ENCODE assay signal across 8 mouse cellular contexts in the genomic region with DNA sequence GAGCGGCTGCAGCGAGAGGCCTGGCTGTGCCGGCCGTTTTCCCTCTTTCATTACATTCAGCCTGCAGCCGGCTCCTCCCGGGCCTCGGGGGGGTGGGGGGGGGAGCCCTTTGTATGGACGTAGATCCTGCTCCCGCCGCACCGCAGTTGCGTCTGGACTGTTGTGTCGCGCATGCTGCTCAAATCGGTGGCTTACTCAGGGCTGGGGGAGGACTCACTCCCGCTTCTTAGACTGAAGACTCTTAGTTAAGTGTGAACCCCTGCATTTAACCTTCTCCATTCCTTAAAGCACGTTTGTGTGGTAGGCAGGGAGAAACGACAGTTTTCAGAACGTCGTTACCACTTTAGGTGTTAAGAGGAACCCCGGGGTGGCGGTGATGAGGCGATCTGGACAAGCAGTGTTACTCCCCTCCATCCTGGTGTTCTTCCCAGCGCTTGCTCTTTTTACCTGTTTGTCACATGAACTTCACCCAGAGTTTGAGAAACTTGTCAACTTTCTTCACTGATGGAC. TPM values are rescaled to one million over a fixed set of nuclear protein-coding genes. Genes with fewer than 3 reads are reported as not detected.
DNase-seq lines count a peak whose midpoint lies in the region; ATAC-seq and TF ChIP-seq lines count a peak whose summit lies in the region.

No protein-coding gene starts in this region.

- H3K4me3 ChIP-seq in testis, adult 2 months (ENCODE audit: control insufficient read depth, low read depth, low read length), result peak overlapping the region; percentile 100
- H3K4me3 ChIP-seq in heart, postnatal 0 days (ENCODE audit: low read depth, low read length), result peak overlapping the region; percentile 68
- peak overlapping the region; percentile 84 for H3K4me3 ChIP-seq in liver, embryonic 16.5 days (ENCODE audit: low read depth, low read length)

- WGBS in heart, postnatal 0 days, result under 1% methylated on average over 24 of the region's 24 CpGs
- WGBS in liver, embryonic 16.5 days (ENCODE audit: insufficient replicate concordance), result 0% methylated on average over 24 of the region's 24 CpGs

- TF ChIP-seq CTCF in testis, adult 2 months (IDR thresholded peaks at IDR 0.05; ENCODE audit: control insufficient read depth, insufficient read depth, insufficient replicate concordance, low read depth, low read length), result no peak
- TF ChIP-seq CTCF in heart, postnatal 0 days (IDR thresholded peaks at IDR 0.05; ENCODE audit: low read depth), result no peak

- peak overlapping the region; percentile 98 for H3K27ac ChIP-seq in testis, adult 2 months (ENCODE audit: control insufficient read depth, insufficient read depth, low read depth, low read length)
- H3K27ac ChIP-seq in heart, postnatal 0 days (ENCODE audit: low read depth), result peak overlapping the region; percentile 75
- H3K27ac ChIP-seq in liver, embryonic 16.5 days (ENCODE audit: low read length), result 0 out of 2 replicates have a peak overlapping the region, but pooled peaks have one; percentile 48

- ATAC-seq in heart, postnatal 0 days (ENCODE audit: insufficient read depth, low read depth), result peak; percentile 59
- ATAC-seq in liver, embryonic 16.5 days (ENCODE audit: low read depth), result peak; percentile 47

- peak overlapping the region; percentile 77 for H3K4me2 ChIP-seq in heart, postnatal 0 days (ENCODE audit: low read depth, low read length)
- H3K4me2 ChIP-seq in liver, embryonic 16.5 days (ENCODE audit: low read depth, low read length), result peak overlapping the region; percentile 72

- peaks cover 5% of the 10 kb centered on the region; the same call in 1 of the 2 replicates for H3K4me1 ChIP-seq in testis, adult 2 months (ENCODE audit: control insufficient read depth, insufficient read depth, low read length)
- H3K4me1 ChIP-seq in heart, postnatal 0 days (ENCODE audit: control insufficient read depth, insufficient read depth), result peaks cover 7% of the 10 kb centered on the region
- no peaks in the 10 kb centered on the region; the same call in 1 of the 2 replicates for H3K4me1 ChIP-seq in liver, embryonic 16.5 days (ENCODE audit: control insufficient read depth, low read depth, low read length)

- DNase-seq in frontal cortex, postnatal 36 days (ENCODE audit: low spot score in 2 of 2), result peak; percentile 19 to 26
- DNase-seq in frontal cortex, postnatal 25 days (ENCODE audit: low spot score in 2 of 2), result no peak
- DNase-seq in testis, postnatal 14 days (ENCODE audit: low spot score), result no peak
- peak; percentile 11 for DNase-seq in heart, postnatal 0 days (ENCODE audit: low spot score)
- DNase-seq in adrenal gland, adult (ENCODE audit: inconsistent age in 2 of 2, low spot score in 1 of 2), result no peak
- no peak for DNase-seq in adrenal gland, postnatal 10 days

- H3K9me3 ChIP-seq in heart, postnatal 0 days (replicated peaks; ENCODE audit: control insufficient read depth, low read length), result no peaks in the 10 kb centered on the region
- no peaks in the 10 kb centered on the region for H3K9me3 ChIP-seq in liver, embryonic 16.5 days (replicated peaks; ENCODE audit: control insufficient read depth, low read length)

- H3K36me3 ChIP-seq in testis, adult 2 months (ENCODE audit: control insufficient read depth, insufficient read depth, low read length), result no peaks in the 10 kb centered on the region
- H3K36me3 ChIP-seq in heart, postnatal 0 days (replicated peaks; ENCODE audit: control insufficient read depth, insufficient read depth, low read length), result no peaks in the 10 kb centered on the region
- H3K36me3 ChIP-seq in liver, embryonic 16.5 days (ENCODE audit: control insufficient read depth, insufficient read depth), result no peaks in the 10 kb centered on the region

- H3K9ac ChIP-seq in heart, postnatal 0 days (replicated peaks; ENCODE audit: low read depth, low read length), result peak overlapping the region; percentile 71
- peak overlapping the region; percentile 87 for H3K9ac ChIP-seq in liver, embryonic 16.5 days (ENCODE audit: low read depth, low read length)

- TF ChIP-seq EP300 in heart, postnatal 0 days (IDR thresholded peaks at IDR 0.05; ENCODE audit: low read depth), result no peak

- TF ChIP-seq POLR2A in testis, adult 2 months (IDR thresholded peaks at IDR 0.05; ENCODE audit: control insufficient read depth, low read depth, low read length), result no peak

- H3K27me3 ChIP-seq in testis, adult 2 months (ENCODE audit: control insufficient read depth, insufficient read depth, low read length), result no peaks in the 10 kb centered on the region
- no peaks in the 10 kb centered on the region for H3K27me3 ChIP-seq in heart, postnatal 0 days (ENCODE audit: control insufficient read depth, insufficient read depth, low read length)
- H3K27me3 ChIP-seq in liver, embryonic 16.5 days (ENCODE audit: control insufficient read depth, insufficient read depth, low read depth, low read length), result no peaks in the 10 kb centered on the region

RNA-seq across cellular contexts. Expression of a gene that starts 0.5 kb away (rescaled TPM):
- 9.8 and 11.7 TPM in 2 replicates for polyA plus RNA-seq in testis, adult 2 months (2012; rRNA removed)
- 0.61 and 2.8 TPM in 2 replicates for total RNA-seq in heart, postnatal 0 days (2014; rRNA removed; ENCODE audit: low replicate concordance)
- 7.0 and 8.3 TPM in 2 replicates for polyA plus RNA-seq in heart, postnatal 0 days (2015; fragmentation: Nextera tagmentation; extraction: Ambion mirVana)
- polyA plus RNA-seq in liver, embryonic 16.5 days (2015; fragmentation: Nextera tagmentation; extraction: Ambion mirVana), result 1.8 and 2.3 TPM in 2 replicates
- total RNA-seq in adrenal gland, postnatal 10 days (2021), result 10 to 100 TPM; 29.5 to 31.2 TPM

Comparison
In these comparisons a context has a peak if more than half of its experiments do, and no peak if none do; other contexts are left out.
1. DNase-seq: peak in frontal cortex, postnatal 36 days (2 of 2) and heart, postnatal 0 days (single experiment); none in frontal cortex, postnatal 25 days (0 of 2), testis, postnatal 14 days (single experiment), adrenal gland, adult (0 of 2) and adrenal gland, postnatal 10 days (single experiment).
2. H3K27ac ChIP-seq: peak in every context shown above with its lines; median percentile 98 in testis, adult 2 months; 75 in heart, postnatal 0 days; 48 in liver, embryonic 16.5 days.
3. Peak in every context shown above with its lines, with median percentiles within 50 percentile points of each other: H3K4me3 ChIP-seq.